Mouse (Mus musculus) left cerebral cortex, adult 18-20 months (tissue): ENCODE data around the gene Sftpa1. TPM values are rescaled to one million over a fixed set of nuclear protein-coding genes. Genes with fewer than 3 reads are reported as not detected.

Experiments
- DNase-seq, 2 experiments: peaks; one replicate each; pipeline ENCODE4 v3.0.0; 2021 to 2022; ENCODE audit warnings: low spot score in 2 of 2, mixed read lengths in 1 of 2
- total RNA-seq, 2 experiments: library from RNA; stranded (reverse); gene quantifications; 2 replicates each; pipeline ENCODE4 v1.2.3; 2021

Sftpa1 gene
- total RNA-seq, 2 experiments from 2014 or later, result not detected

DNA sequence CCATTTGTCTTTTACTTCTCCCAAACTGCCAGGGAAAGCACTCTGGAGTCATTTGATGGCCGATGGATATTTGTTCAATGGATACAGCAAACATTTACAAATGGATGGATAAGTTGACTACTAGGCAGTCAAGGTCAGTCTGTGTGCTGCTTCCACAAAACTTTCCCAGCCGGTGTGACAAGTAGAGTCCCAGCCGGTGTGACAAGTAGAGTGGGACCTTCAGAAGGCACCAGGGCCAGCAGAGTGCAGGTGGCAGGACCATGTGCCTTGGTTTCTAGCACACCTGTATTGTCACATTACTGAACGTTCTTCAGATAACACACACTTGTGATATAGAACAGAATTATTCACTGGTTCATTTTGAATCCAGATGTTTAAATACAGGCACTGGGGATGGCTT, 28.5 kb downstream of the Sftpa1 start:
- no peak for DNase-seq

- DNase-seq, result no peak
These were observed 29.2 kb downstream of the Sftpa1 start for GRCm38 (mm10) chr14:41160743-41161142.

DNA sequence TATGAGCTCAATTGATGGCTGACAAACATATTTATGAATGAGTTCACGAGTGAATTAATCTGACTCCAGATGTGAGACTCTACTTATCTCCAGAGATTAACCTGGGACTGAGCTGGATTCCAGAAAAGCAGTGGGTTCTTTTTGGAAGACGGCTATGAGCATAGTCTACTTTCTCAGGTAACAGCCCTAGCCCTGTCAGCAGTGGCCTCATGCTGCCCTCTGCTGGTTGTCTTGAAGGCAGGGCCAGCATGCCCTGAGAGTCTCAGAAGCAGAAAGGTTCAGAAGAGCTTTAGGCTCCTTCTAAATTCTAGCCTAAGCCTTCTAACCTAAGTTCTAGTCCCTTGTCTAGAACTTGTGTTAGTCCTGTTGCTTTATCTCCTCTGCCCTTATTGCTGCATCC, 31.1 kb downstream of the Sftpa1 start:
- peak; percentile 50 to 64 for DNase-seq

- DNase-seq, result no peak
These were observed 35.7 kb downstream of the Sftpa1 start for GRCm38 (mm10) chr14:41167278-41167677.

DNA sequence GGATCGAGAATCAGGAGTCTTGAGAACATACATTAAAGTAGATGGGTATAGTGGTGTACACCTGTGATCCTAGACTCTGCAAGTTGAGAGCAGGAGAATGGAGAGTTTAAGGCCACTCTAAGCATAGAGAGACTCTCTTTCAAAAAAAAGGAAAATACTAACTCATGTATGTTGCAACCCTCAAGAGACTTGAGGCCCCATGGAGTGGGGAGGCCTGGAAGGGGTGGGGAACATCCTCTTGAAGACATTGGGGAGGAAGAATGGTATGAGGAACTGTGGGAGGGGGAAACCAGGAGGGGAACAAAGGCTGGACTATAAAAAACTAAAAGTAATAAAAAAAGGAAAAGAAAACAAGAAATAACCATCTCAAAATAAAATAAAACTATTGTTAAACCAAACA, 37.0 kb downstream of the Sftpa1 start:
- DNase-seq, result no peak

DNA sequence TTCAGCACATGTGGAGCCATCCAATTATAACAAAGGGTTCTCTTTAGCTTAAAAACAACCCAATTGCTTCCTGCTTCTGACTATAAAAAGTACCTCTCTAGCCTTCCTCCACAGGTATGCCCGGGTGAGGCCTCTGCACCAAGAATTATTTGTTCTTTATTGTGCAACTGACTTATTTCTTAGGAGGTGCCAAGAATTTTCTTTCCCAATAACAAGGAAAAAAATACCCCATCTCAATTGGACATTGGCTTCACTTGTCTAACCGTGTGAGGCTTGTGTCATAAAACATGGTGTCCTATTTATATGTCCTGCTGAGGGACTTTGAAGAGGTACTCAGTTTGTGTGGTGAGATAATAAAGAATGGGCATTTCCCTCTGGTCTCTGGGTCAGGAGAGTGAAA, 38.9 kb downstream of the Sftpa1 start:
- no peak for DNase-seq

DNA sequence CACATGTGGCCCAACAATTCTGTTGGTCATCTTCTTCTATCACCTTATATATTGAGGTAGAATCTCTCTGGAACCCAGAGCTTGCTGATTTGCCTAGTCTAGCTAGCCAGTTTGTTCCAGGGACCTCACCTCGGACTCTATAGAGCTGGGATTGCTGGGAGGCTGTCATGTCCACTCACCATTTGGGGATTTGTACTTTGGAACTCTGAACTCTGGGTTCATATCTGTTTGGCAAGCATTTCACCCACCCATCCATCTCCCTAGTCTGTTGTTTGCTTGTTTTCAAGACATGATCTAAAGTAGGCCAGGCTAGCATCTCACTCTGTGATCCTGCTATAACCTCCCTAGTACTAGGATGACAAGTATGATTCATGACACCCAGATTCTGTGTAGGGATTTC, 43.2 kb downstream of the Sftpa1 start:
- no peak for DNase-seq

GRCm38 (mm10) chr14:41185059-41185821, 53.7 kb downstream of the Sftpa1 start, which contains the start of gene Sftpd:
Gene Sftpd (minus strand): TSS chr14:41185149.
- DNase-seq, result no peak

Other genes with a start within 250 kb of the Sftpa1 start
- gene Sh2d4b, start 238.5 kb upstream of the Sftpa1 start, total RNA-seq, result 1 to 10 TPM; 3.1 to 4.4 TPM
- 10 to 100 TPM; 41.8 to 45.3 TPM for gene Tspan14, start 165.0 kb upstream of the Sftpa1 start, total RNA-seq
- 100 to 1,000 TPM; 128 to 132 TPM for gene Fam213a, start 118.0 kb upstream of the Sftpa1 start, total RNA-seq
- gene Dydc2, start 62.6 kb upstream of the Sftpa1 start, total RNA-seq, result 1 to 10 TPM in 1 of 2 experiments, under 1 TPM in 1; 0.73 to 1.4 TPM
- gene Dydc1, start 58.9 kb upstream of the Sftpa1 start, total RNA-seq, result not detected
- gene Mat1a, start 26.7 kb upstream of the Sftpa1 start, total RNA-seq, result not detected
- not detected for gene Mbl1, start 19.7 kb downstream of the Sftpa1 start, total RNA-seq
- gene Sftpd, start 53.4 kb downstream of the Sftpa1 start, total RNA-seq, result not detected
- under 1 TPM; 0.53 to 0.87 TPM for gene Gm2832, start 147.0 kb downstream of the Sftpa1 start, total RNA-seq
- not detected for gene Gm5798, start 216.8 kb downstream of the Sftpa1 start, total RNA-seq